Mouse (Mus musculus): ENCODE data around the gene Lad1.

Gene Lad1

DNA sequence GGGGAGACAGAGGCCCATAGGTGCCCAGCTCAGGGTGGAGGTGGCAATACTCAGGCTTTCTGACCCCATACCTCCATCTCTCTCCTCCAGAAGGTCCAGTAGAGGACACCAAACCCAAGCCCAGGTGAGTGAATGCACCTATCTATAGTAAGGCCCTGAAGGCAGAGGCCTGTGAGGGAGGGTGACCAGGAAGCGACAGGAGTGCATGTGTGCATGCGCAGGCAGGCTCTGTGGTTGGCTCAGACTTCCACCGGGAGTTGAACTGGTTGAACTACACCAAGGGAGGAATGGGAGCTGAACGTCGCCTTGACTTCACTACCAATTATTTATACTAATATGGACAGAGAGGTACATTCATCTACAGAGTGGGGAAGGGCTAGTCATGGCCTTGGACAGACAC is 28.2 kb downstream of the Lad1 start:
- DNase-seq (ENCODE audit: low spot score in 2 of 2), result no peak

DNA sequence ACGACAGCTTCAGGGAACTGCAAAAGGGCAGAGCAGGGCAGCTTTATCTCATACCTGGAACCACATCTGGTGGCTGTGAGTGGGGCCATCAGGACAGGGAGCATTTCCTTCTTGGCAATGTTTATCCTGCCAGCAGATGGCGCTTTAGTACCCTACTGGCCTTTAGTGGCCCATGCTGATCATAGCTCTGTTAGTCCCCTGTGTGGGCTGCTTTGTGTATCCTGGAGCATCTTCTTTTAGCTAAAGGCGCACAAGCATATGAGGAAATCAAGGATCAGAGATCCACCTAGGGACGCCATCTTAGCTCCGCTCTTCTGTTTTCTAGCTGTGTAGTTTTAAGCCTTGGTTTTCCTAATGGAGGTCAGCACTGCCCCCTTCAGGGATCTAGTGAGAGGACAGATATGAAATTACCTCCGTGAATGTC is 28.8 kb downstream of the Lad1 start:
- DNase-seq (ENCODE audit: low spot score in 2 of 2), result peak in 1 of 2 experiments; percentile 31

GRCm38 (mm10) chr1:135847611-135848351 is 29.4 kb downstream of the Lad1 start:
- no peak for DNase-seq (ENCODE audit: low spot score in 2 of 2)

DNA sequence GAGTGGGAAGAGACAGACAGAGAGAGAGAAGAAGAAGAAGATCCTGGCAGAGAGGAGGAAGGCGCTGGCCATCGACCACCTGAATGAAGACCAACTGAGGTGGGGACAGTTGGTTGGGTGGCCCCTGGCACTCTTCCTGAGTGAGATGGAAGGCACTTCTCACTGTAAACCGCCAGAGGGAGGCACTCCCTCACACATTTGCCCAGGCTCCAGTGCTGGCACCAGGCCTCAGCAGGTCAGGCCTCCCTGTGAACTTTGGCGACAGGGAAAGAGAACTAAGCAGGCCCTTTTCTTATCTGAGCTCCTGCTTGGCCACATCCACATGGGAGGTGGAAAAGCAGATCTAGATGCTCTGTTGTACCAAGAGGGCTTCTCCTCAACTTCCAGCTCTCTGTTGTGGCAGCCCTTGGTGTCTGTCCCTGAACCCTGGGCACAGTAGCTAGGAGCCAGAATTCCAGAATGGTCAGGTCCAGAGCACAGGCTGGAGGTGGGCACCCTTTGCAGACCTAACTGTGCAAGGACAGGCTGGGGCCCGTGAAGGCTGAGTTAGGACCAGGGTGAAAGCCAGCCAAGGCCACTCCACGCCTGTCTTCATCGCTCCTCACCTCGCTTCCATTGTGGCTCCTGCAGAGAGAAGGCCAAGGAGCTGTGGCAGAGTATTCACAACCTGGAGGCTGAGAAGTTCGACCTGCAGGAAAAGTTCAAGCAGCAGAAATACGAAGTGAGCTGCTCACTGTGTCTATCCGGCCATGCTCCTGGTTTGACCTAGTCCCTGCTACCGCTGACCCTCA is 32.5 kb downstream of the Lad1 start:
- DNase-seq (ENCODE audit: low spot score in 2 of 2), result peak in 1 of 2 experiments; percentile 40

DNA sequence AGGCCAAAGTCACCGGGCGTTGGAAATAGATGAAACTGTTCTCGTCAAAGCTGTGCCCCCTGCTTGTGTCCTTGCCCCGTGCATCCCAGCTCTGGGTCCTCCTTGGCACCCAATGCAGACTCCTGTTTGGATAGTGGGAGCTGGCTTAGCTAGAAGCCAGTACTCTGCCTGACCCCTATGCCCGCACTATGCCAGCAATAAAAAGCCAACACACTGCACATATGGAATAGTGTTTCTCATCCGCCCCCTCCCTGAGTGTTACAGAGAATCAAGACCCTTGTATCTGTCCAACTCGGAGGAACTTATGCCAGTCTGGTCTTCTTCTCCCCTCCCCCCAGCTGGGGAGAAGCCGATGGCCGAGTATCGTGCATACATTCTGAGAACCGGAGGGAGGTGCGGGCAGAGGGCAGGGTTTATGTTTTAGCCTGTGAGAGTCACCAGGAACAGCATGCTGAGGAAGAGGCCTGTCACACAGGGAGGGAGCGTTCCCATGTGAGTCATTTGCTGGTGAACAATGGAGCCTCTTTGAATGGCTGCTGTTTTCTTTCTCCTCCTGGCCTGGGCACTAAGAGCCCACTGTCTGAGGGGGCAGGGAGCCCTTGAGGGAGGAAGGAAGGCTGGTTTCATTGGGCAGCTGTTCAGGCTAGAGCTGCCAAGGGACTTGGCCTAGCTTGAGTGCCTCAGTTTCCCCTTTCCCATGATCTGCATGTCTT is 33.8 kb downstream of the Lad1 start:
- DNase-seq (ENCODE audit: low spot score in 2 of 2), result peak in 1 of 2 experiments; percentile 19

- DNase-seq (ENCODE audit: low spot score in 2 of 2), result no peak
These were observed 34.8 kb downstream of the Lad1 start for GRCm38 (mm10) chr1:135853200-135853599.

DNA sequence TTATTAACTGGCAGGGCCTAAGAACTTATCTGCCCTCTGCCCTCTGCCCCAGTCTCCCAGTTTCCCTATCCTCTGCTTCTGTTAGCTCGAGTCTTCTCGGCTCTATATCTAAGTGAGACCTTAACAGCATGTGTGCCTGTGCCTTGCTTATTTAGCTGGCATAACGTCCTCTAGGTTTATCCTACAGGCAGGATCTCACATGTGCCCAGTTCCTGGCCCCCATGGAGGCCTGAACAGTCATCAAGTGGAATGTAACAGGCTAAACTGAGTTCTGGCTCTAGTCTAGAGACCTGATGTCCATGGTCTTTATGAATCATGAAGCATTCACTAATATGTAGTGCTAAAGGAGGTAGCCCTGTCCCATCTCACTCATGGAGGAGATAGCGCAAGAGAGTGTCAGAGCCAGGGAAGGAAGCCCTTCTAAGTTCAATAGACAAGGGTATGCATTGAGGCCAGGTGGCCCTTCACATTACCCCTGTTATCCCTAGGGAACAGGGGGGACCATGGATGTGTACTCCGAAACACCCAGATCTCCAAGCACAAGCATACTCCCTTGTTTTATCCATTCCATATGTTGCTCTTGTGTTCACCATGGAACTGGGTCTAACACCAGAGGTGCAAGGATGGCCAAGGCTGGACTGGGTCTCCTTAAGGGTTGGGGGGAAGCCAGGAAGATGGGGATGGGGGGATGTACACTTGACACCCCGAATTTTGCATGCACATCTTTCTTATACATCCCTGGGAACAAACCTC is 36.4 kb downstream of the Lad1 start:
- no peak for DNase-seq (ENCODE audit: low spot score in 2 of 2)

DNA sequence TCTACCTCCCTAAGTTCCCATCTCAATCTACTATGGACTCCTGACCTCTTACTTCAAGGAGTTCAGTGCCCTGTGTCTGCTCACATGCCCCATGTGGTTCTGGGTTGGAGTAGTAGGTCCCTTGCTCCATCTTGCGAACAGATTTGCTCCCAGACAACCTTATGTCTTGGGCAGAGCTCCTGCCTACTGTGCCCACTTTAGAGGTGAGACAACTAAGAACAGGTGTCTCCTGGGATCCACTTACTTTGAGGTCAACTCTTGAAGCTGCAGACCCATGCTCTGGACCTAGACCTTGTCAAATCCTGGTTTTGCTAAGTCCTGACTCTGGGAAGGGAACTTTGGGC is 36.9 kb downstream of the Lad1 start:
- no peak for DNase-seq (ENCODE audit: low spot score in 2 of 2)

DNA sequence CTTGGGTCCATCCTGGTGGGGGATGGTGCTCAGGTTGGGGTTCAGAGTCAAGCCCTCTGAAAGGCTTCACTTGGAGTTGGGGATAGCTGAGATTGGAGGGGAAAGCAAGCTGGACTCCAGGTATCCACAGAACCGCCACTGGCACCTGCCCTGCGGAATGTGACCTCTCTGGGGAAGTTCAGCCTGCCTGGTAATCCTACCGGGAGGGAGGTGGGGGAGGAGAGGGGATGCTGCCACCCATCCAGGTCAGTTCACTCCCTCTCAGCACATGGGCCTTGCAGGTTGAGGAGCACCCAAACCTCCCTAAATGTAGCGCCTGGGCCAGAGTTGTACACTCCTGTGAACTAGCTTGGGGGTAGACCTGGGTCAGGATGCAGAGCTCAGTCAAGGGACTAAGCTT is 37.7 kb downstream of the Lad1 start:
- no peak for DNase-seq (ENCODE audit: low spot score in 2 of 2)

- no peak for DNase-seq (ENCODE audit: low spot score in 2 of 2)
These were observed 38.9 kb downstream of the Lad1 start for GRCm38 (mm10) chr1:135857137-135857775.

DNA sequence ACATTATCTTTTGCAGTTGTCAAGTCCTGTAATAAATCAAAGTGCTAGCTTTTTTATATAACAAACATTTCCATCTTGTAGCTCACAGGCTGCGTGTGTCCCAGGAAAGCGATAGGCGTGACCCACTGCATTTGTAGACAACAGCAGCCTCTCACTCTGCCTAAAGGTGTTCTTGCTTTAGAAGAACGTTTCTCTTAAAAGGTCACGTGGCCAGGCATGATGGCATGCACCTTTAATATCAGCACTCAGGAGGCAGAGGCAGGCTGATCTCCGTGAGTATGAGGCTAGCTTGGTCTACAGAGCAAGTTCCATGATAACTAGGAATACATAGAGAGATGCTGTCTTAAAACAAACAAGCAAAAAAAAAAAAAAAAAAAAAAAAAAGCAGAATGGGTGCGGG is 40.1 kb downstream of the Lad1 start:
- DNase-seq (ENCODE audit: low spot score in 2 of 2), result no peak

DNA sequence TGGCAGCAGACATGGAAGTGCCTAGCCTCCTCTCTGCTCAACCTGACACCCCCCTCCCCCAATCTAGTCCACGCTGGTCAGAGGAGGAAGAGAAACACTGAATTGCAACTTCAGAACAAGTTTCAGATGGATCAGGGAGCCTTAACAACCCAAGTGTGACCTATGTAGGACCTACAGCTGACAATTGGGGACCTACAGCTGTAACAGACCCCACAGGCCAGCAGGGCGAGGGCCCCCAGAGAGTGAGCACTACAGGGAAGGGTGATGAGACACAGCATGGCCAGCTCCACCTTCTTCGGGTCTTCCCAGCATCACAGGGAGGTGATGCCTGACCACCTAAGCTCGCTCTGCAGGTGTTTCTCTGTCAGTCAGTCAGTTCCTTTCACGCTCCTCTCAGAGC is 42.7 kb downstream of the Lad1 start:
- no peak for DNase-seq (ENCODE audit: low spot score in 2 of 2)

DNA sequence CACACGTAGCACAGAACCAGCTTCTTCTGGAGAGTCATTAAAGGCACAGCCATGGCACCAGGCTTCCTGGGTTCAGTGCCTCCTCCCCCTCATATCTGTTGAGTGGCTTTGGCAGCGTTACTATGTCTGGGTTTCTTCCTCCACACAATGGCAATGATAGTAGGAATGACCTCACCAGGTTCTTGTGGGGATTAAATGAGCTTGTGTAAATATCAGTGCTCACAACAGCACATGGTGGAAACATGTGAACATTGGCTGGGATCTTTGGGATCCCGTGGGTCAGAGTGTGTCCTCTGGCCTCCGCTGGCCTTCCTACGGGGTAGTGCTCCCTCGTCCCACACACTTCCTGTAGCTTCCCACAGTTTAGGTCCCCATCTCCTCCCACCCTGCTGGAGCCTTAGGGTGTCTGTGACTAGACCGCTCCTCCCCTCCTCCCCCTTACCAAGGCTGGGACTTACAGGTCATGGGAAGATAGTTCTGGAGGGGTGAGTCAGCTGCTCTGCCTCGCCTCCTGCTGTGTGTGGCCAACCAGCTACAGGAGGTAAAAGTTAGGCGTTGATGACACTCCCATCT is 43.7 kb downstream of the Lad1 start:
- DNase-seq (ENCODE audit: low spot score in 2 of 2), result no peak

DNA sequence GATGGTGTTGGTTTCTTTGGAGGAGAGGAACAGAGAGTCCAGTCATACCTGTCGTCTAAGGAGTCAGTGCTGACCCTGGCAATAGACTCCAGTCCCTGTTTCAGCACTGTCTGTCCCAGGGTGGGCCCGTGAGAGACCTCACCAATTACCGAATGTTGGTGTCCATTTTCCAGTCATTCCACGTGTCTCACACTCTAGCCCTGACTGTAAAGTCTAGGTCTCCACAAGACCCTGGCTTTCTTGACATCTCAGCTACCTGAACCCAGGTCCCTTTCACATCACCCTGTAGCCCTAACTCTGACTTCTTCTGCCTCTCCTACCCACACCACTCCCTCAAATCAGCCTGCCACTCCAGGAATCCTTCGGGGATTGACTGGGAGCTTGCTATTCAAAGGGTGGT is 44.2 kb downstream of the Lad1 start:
- no peak for DNase-seq (ENCODE audit: low spot score in 2 of 2)

GRCm38 (mm10) chr1:135863786-135864335 is 45.5 kb downstream of the Lad1 start:
- no peak for DNase-seq (ENCODE audit: low spot score in 2 of 2)

- no peak for DNase-seq (ENCODE audit: low spot score in 2 of 2)
These were observed 46.4 kb downstream of the Lad1 start for GRCm38 (mm10) chr1:135864830-135865229.

DNA sequence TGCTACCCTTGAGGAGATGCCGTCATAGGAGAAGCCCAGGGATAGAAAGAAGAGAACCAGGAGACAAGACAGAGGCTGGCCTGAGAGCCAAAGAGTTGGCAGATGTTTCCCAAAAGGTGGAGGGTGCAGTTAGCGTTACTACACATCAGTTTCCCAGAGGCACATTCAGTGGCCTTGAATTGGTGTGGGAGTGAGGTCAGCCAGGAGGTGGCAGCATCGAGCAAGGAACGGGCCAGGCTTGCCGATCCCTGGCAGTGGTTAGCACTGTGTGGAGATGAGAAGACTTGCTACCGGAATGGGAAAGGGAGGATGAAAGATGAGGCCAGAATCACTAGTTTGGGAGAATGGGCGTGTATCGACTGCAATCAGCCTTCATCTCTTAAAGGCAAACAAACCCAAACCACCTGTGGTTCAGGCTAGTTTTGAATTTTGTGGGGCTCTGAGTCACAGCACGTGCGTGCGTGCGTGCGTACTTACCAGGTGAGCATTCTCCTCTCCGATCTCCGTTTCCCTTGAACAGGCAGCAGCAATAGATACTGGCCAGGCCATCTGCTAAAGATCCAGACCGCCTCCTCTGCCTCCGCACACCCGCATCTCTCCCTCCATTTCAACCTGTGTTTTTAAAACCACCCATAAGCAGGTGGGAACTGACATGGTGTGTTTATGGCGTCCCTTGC is 47.3 kb downstream of the Lad1 start:
- DNase-seq (ENCODE audit: low spot score in 2 of 2), result peak in 1 of 2 experiments; percentile 89

- DNase-seq (ENCODE audit: low spot score in 2 of 2), result no peak
These were observed 50.2 kb downstream of the Lad1 start for GRCm38 (mm10) chr1:135868570-135868969.

- DNase-seq (ENCODE audit: low spot score in 2 of 2), result peak in 1 of 2 experiments; percentile 48
These were observed 54.6 kb downstream of the Lad1 start for GRCm38 (mm10) chr1:135872991-135873390.

GRCm38 (mm10) chr1:135877248-135877647 is 58.9 kb downstream of the Lad1 start:
- no peak for DNase-seq (ENCODE audit: low spot score in 2 of 2)

Data from left cerebral cortex, adult 9 months (tissue).